Mouse (Mus musculus) adrenal gland (tissue): ENCODE data around the gene Pald1.

ENCODE experiments used
- intact Hi-C: fragments of 180-260 bp; cut with DNase I; formaldehyde crosslinking; loops from one replicate; pipeline ENCODE4 v1.15.1; 2025

Gene Pald1

DNA sequence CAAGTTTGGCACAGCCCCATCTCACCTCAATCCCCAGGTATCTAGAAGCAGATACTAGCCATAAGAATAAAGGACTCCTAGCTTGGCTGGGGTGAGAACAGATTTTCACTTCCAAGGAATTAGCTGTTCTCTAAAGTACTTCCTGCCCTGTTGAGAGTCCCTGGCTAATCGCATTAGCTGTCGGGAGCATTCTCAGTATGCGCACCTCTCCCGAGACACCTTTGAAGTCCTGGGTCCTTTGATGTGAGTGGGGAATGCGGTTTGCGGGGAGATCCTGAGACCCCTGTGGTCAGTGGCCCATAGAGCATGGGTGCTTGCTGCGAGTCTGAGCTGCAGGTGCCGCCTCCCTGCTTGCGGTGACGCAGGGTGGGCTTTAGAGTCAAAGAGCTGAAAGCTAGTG, 22.6 kb upstream of the Pald1 start:
- intact Hi-C loops: loop anchor here (5.0 kb wide), 1 partner anchor 209 kb away; no protein-coding TSS in a partner anchor

DNA sequence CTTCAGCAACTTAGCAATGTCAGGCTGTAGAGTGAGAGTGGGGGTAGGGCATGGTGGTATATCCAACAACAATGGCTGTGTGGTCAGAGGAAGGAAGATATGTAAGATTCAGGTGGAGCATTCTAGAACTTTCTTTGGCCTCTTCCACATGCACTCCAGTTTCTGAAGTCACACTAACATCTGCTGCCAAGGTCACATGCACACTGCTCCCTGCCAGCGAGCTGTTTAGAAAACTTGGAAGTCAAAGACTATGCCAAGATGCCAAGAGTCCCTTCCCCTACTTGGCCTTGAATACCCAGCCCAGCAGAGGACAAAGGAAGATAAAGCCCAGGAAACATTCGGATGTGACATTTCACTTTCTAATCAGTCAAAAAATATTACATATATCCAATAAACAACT, 19.6 kb upstream of the Pald1 start:
- intact Hi-C loops: no loop called here

DNA sequence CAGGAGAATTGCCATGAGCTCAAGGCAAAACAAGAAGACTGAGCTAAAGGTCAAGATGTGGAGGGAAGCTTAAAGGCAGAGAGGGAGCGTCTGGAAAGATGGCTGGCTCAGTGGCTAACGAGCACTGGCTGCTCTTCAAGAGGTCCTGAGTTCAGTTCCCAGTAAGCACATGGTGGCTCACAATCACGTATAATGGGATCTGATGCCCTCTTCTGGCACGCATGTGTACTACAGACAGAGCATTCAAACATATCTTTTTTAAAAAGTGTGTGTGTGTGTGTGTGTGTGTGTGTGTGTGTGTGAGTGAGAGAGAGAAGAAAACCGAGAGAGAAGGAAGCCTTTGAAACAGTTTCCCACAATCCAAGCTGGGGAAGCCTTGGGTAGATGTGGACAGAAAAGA, 19.1 kb upstream of the Pald1 start:
- intact Hi-C loops: no loop called here

DNA sequence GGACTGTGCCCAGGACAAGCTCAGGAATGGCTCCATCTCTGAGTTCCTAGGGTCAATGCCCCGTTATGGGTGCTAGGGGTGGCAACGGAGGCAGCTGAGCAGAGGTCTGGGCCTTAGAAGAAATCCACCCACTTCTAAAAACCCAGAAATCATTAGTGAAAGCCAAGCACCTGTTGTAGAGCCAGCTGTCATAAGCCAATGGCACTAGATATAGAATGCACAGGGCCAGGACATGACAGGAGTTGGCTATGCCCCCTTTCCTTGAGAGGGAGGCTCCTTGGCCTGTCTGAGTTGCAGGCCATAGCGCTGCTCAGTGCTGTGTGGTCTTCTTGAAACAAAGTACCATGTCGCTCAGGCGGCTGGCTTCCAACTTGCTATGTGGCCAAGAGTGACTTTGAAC, 17.1 kb upstream of the Pald1 start:
- intact Hi-C loops: no loop called here

DNA sequence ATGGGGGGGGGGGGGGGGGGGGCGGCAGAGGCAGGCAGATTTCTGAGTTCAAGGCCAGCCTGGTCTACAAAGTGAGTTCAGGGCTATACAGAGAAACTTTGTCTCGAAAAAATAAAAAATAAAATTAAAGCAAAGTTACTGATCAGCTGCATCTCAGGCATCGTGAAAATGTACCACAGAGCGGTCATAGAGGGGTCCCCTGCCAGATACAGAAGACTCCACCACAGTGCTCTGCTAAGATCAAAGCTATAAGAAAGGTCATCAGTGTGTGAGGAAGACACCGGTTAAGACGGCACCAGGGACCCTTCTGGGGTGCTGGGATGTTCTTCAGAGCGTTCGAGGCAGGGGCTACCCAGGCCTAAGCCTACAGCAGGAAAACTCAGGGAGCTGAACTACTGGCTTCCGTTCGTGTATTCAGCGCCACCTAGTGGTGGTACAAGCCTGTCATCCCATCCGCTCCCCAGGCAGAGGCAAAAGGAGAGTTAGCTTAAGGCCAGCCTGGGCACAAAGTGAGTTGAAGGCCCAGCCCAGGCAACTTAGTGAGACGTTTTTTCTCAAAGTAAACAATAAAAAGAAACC, 15.9 kb upstream of the Pald1 start:
- intact Hi-C loops: loop anchor here (1.0 kb wide), 1 partner anchor 59 kb away; no protein-coding TSS in a partner anchor

DNA sequence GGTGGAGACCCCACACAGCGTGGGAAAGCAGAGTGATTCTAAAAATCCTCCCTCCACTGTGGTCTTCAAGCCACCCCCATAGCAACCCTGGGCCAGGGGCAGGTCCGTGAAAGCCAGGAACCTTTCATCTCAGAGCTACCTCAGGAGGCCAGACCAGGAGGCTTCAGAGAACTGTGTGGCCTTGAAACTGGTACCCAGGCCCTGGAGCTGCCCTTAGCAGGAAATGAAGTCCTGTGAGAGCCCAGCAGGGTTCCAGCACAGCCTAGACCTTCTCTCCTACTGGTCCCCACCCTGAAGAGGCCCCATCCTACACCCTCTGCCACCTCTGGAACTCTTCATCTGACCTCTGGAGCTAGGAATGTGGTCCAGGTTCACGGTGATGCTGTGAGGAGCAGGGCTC, 14.8 kb upstream of the Pald1 start:
- intact Hi-C loops: no loop called here

DNA sequence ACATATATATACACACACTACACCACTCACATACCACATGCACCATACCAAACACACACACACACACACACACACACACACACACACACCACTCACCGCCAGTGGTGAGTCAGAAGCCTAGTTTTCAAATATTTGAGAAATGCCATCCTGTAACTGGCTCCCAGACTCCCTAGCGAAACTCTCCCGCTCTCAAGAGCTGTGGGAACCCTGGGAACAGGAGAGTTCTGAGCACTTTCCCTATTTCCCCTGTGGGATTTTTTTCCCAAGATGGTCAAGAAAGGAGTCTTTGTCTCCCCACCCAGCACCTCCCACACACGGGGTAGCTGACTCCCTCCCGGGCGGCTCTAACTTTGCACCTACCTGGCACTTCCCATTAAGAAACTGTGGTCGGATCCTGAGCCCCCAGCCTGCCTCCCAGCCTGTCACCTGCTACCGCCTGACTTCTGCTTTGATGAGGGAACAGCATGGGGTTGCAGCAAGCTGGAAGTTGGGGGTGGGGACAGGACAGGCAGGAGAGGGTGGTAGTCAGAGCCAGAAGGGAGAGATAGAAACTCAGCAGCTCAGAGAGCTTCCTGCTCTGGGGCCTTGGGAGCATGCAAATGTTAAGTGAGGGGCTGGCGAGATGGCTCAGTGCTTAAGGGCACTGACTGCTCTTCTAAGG, 11.3 kb upstream of the Pald1 start:
- intact Hi-C loops: no loop called here

DNA sequence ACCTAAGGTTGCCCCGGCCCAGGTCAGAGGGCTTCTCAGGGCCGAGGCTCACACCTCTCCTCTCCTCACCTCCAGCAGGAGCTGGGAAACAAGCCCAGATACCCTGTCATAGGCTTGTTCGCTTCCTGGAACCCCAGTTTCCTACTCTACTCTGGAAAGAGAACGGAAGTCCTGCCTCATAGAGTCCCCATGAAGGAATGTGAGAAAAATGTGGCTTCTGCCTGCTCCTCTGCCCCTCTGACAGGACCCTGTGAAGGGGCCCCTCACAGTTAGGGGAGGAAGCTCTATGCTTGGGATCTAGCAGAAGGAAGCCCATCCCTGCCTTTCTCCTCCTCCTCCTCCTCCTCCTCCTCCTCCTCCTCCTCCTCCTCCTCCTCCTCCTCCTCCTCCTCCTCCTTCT, 9.3 kb upstream of the Pald1 start:
- intact Hi-C loops: no loop called here

DNA sequence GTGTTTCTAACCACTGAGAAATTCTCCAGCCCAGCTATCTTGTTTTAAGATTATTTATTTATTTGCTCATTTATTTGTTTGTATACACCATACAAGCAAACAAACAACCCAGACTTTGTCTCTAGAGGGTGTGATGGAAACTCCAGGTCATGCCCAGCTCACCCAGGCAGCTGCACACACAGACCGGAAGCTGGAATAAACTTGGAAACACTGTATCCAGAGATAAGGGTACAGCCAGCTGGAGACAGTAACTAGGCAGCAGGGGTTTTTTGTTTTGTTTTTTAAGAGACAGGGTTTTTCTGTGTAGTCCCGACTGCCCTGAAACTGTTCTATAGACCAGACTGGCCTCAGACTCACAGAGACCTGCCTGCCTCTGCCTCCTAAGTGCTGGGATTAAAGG, 6.8 kb upstream of the Pald1 start:
- intact Hi-C loops: no loop called here

DNA sequence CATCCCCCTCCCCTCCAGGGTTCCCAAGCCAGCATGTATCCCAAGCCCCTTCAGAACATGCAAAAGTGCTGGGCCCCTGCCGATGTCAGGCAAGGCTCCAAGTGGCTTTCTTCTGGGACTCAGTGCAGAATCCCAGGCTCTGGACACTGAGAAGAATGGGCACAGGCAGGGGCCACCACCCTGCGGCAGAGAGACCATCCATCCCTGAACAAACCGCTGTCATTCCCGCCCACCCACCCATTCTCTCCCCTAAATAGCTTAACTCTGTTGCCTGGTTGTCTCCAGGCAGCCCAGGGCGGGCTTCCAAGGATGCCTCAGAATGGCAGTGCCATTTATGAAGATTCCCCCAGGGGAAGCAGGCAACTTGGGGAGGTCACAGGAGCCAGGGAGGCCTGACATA, 5.7 kb upstream of the Pald1 start:
- intact Hi-C loops: no loop called here

DNA sequence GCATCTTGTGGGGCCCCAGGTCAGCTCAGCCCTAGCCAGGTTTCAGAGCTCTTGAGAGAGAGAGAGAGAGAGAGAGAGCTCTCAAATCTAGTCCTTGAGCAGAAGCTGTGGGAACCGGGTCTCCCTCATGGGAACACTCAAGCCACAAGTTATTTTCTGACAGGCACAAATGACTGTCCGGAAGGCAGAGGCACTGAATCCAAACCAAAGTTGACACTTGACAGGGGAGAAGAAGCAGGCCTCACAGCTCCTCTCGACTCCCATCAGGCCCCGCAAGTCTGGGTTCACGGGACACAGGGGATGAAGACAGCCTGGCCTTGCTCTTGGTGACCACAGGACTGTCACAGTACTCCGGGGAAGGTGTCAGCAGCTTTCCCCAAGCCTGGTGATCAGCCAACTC, 3.0 kb upstream of the Pald1 start:
- intact Hi-C loops: no loop called here

DNA sequence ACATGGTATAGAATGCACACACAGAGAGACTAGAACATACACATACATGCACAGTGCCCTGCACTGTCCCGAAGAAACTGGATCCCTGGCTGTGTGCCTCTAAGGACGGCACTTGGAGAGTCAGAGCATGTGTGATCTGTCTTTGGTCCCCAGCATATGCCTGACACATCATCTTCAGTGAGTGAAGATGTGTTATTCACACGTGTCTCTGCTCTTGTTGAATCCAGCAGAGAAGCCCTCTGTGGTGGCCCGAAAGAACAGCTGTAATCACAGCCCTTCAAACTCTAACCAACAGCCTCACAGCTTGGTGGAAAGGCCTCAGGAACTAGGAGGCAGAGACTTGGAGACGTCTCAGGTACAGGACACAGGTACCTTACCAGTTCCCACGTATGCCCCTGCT, 1.8 kb upstream of the Pald1 start:
- intact Hi-C loops: no loop called here

DNA sequence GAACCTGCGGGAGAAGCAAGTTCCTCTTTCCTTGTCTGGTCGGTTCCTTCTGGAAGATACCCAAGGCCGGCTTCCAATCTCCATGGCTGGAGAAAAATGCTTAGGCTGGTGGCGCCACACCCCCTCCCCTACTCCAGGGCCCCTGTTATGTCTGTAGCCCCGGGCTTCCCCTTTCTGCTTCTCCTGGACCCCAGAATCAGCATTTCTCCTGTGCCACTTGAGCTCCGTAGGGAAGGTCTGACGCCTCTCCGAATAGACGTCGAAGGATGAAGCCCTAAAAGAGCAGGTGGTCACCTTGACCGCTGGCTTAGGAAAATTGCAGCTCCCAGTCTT, 351 bp upstream of the Pald1 start:
- intact Hi-C loops: no loop called here

DNA sequence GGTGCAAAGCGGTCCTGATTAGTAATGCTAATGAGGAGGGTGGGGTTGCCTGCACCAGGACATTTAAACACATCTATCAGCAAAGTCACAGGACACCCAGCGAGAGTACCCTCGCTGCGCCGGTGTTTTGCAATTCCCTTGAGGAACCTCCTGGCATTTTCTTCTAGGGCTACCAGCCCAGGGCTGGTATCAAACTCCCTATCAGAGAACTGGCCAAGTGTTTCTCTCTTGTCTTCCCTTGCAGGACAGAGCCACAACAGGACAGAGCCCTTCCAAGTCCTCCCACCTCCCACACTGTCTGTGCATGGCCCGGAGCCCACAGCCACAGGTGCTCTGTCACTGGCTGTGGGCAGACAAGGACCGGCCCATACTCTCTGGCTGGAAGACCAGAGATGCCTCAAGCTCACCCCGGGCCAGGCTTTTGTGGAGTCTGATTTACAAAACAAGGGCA, 1.0 kb downstream of the Pald1 start:
- intact Hi-C loops: no loop called here

DNA sequence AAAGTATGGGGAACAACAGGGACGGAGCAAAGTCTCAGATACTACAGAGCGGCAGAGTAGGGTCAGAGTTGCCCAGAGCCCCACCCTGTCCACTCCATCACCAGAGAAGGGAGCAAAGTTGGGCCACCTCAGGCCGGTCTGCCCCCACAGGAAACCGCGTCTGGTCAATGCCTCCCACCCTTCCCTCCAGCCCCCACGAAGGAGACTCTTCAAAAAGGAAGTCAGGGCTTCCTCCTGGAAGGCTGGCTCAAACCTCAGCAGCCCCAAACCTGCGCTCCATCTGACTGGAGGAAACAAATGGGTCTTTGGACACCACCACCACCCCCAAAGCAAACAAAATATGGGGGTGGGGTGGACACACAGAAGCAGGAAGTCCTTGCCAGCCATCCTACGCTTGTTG, 1.5 kb downstream of the Pald1 start:
- intact Hi-C loops: no loop called here

DNA sequence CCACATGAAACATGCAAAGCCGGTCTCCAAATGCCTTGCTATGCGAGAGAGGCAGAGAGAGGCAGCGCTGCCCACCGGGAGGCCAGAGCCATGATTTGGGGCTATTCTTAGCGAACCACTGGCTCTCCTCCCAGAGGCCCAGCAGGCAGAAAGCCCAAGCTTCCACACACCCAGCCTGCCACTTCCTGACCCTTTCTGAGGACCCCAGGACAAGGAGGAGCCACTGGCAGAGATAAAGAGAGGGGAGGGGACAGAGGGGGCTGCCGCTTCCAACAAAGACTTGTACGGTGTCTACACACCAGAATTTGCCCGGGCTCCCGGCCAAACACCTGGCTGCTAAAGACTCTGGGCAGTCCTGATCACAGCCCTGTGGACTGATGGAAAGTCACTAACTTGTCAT, 3.1 kb downstream of the Pald1 start:
- intact Hi-C loops: no loop called here

DNA sequence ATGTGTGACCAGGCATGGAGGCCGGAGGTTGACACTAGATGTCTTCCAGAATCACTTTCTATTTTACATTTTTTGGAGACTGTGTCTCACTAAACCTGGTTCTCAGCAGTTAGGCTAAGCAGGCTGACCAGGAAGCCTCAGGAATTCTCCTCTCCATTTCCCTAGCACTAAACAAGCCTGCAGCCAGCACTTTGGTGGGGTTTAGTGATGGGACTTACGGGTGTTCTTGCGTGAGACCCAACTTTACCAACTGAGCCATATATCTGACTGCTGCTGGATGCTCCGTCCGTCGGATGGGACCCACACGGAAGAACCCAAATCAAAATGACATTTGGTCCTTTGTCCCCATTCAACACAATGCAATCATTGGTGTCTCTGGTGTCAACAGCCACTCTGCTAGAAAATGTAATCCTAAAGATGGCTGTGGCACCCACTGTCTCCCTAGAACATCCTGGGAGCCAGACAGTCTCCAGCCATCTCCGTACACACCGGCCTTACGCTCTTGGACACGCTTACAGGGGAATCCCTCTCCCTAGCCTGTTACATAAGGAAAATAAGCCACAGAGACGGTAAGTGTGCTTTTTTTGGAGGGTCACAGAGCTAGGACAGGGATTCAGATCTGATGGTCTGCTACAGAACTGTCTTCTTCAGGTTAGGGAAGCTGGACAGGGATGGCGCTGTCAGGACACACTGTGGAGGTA, 3.8 kb downstream of the Pald1 start:
- intact Hi-C loops: no loop called here

DNA sequence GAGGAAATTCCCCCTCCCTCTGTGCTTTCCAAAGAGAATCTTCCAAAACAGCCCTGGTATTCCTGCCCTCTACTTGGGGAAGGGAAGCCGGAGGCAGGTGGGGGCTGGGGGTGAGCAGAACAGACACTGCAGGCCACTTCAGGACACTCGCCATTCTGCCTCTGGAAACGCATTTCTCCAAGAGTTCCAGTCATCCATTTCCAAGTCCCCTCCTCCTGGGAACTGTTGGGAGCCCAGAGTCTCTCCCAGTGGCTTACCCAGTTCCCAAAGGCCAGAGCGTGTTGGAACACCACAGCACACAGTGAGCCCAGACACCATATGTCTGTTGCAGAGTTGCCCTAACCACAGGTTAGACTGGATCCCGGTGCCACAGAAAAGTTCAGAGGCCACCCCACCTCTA, 4.6 kb downstream of the Pald1 start:
- intact Hi-C loops: no loop called here

DNA sequence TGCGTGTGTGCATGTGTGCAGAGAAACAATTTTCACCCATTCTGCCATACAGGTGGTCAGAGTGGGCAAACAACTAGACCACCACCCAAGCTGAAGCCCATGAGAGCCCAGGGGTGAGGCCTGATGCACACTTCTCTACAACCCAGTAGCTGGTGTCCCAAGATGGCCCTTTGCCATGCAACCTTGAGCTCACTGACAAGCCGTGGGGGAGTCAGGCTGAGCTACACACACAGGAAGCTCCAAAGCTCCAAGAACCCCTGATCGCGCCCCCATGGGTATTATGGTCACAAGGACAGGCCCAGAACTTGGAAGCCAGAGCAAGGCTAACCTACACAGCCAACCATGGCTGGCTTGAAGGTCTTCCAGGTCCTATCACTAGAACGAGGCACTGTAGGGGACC, 5.3 kb downstream of the Pald1 start:
- intact Hi-C loops: no loop called here

DNA sequence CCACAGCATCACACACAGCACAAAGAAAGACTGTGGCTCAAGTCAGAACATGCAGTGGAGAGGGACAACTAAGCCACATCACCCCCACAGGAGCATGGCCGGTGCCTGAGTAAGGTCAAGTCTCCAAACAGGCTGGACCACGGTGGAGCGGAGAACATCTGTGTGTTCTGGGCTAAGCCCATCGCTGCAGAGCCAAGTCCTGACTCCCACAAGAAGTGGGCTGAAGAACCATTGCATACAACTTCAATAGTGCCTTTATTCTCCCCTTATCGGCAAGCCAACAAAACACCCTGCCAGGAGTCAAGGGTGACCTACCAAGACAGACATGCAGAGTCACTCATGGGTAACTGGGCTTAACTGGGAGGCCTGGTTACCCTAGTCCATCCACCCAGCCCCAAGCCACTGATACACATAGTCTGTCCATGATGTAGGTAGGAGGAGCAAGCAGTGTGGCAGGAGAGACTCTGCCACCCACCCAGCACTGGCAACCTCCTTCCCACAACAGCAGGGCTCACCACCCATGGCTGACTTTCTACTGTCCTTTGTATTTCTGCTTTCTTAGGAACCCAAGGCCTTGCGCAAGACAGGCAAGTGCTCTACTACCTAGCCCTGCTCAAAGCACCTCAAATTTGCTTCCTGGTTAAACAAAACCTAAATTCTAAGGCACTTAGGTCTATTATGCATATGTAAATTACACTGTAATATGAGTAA, 8.4 kb downstream of the Pald1 start:
- intact Hi-C loops: no loop called here

DNA sequence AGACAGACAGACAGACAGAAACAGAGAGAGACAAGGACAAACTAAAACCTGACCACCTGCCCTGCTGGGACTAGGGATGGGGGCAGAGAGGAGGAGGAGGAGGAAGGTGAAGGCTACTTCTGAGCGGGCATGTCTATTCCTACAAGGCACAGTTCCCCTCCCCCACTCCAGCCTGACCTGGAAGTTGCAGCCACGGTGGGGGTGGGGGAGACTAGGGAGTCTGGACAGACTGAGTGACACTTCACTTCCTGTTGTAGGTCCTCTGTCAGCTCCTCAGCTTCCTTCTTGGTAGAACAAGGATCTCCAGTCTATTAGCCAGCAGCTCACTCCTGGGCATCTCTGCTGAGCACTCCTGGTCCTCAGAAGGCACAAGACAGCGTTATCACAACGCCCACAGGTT, 9.3 kb downstream of the Pald1 start:
- intact Hi-C loops: no loop called here

DNA sequence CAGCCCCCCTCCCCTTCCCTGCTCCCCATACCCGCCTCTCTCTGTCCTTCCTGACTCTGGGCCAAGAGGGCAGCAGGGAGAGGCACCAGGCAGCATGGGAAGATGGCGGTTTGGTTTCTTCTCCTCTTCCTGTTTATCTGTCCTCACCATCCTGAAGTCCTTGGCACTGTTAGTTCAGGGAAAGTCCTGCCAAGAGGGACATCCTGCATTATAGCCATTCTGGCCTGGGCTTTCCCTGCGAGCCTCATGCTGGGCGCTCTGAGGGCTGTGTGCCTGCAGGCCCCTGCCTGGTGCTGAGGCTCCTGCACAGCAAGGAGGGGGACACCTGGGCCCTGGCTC, 10.8 kb downstream of the Pald1 start:
- intact Hi-C loops: no loop called here
